Mouse (Mus musculus): ENCODE measurements at regions not wholly inside any gene's neighbourhood (a gene's known extent, or its start where the extent isn't known, plus 50 kb on each side); places are given as distances from the start of the nearest gene placed in this dataset.
A peak's percentile ranks its signal among the peaks of the same experiment; 100 is the strongest.

GRCm38 (mm10) chr10:118711951-118712350, 158.1 kb downstream of the Dyrk2 start:
- DNase-seq: no peak

- DNase-seq: no peak
Measured at GRCm38 (mm10) chr10:118712951-118713350, 157.1 kb downstream of the Dyrk2 start.

GRCm38 (mm10) chr10:118714179-118714581, 155.8 kb downstream of the Dyrk2 start:
- DNase-seq: no peak

- DNase-seq: no peak
Measured at GRCm38 (mm10) chr10:118714595-118714994, 155.4 kb downstream of the Dyrk2 start.

- peak; percentile 34 for DNase-seq
Measured at GRCm38 (mm10) chr10:118720630-118721029, 149.4 kb downstream of the Dyrk2 start.

GRCm38 (mm10) chr10:118722132-118722551, 147.9 kb downstream of the Dyrk2 start:
- no peak for DNase-seq

- no peak for DNase-seq
Measured at GRCm38 (mm10) chr10:118722671-118723070, 147.3 kb downstream of the Dyrk2 start.

GRCm38 (mm10) chr10:118736093-118736492, 133.9 kb downstream of the Dyrk2 start:
- no peak for DNase-seq

GRCm38 (mm10) chr10:118737064-118737463, 132.9 kb downstream of the Dyrk2 start:
- no peak for DNase-seq

GRCm38 (mm10) chr10:118739849-118740481, 130.0 kb downstream of the Dyrk2 start:
- no peak for DNase-seq

GRCm38 (mm10) chr10:118743831-118744230, 126.2 kb downstream of the Dyrk2 start:
- no peak for DNase-seq

- no peak for DNase-seq
Measured at GRCm38 (mm10) chr10:118746719-118747395, 123.2 kb downstream of the Dyrk2 start.

- no peak for DNase-seq
Measured at GRCm38 (mm10) chr10:118749039-118749438, 121.0 kb downstream of the Dyrk2 start.

- DNase-seq: no peak
Measured at GRCm38 (mm10) chr10:118749756-118750155, 120.3 kb downstream of the Dyrk2 start.

- DNase-seq: no peak
Measured at GRCm38 (mm10) chr10:118751110-118751509, 118.9 kb downstream of the Dyrk2 start.

- no peak for DNase-seq
Measured at GRCm38 (mm10) chr10:118753061-118753775, 116.8 kb downstream of the Dyrk2 start.

GRCm38 (mm10) chr10:118754791-118755190, 115.2 kb downstream of the Dyrk2 start:
- no peak for DNase-seq

GRCm38 (mm10) chr10:118758825-118759471, 111.1 kb downstream of the Dyrk2 start:
- DNase-seq: peak; percentile 22

- DNase-seq: no peak
Measured at GRCm38 (mm10) chr10:118760441-118760840, 109.6 kb downstream of the Dyrk2 start.

- DNase-seq: no peak
Measured at GRCm38 (mm10) chr10:118761101-118761868, 108.7 kb downstream of the Dyrk2 start.

GRCm38 (mm10) chr10:118765051-118765450, 105.0 kb downstream of the Dyrk2 start:
- DNase-seq: no peak

Data from right cerebral cortex, postnatal 4 days (tissue).